Mouse (Mus musculus) limb, embryonic 15.5 days (tissue): Measurements from ENCODE around the gene Tra2a. TPM values are rescaled to one million over a fixed set of nuclear protein-coding genes. Genes with fewer than 3 reads are reported as not detected.

Experiments
- ATAC-seq: fragments of 200-750 bp; cut with Nextera tagmentation; 2 replicates; pipeline ENCODE4 v1.8.0; 2017; ENCODE audit warnings: low read depth, moderate TSS enrichment; ENCODE audit not compliant: insufficient number of reproducible peaks, low FRiP score, low TSS enrichment
- H3K27ac ChIP-seq: fragments of 300-500 bp; sonication (generic); 2 replicates; pipeline ENCODE4 v1.5.1; 2015; ENCODE audit warnings: moderate library complexity, mild to moderate bottlenecking, inconsistent platforms
- H3K27me3 ChIP-seq: fragments of 300-500 bp; sonication (generic); 2 replicates; pipeline ENCODE4 v1.6.1; 2015; ENCODE audit warnings: inconsistent platforms
- H3K36me3 ChIP-seq: fragments of 300-500 bp; sonication (generic); 2 replicates; pipeline ENCODE4 v1.6.1; 2015; ENCODE audit warnings: inconsistent platforms
- H3K4me1 ChIP-seq: fragments of 300-500 bp; sonication (generic); 2 replicates; pipeline ENCODE4 v1.6.1; 2015; ENCODE audit warnings: inconsistent platforms
- H3K4me2 ChIP-seq: fragments of 300-500 bp; sonication (generic); 2 replicates; pipeline ENCODE4 v1.6.1; 2015; ENCODE audit warnings: mild to moderate bottlenecking, inconsistent platforms
- H3K4me3 ChIP-seq: fragments of 300-500 bp; sonication (generic); 2 replicates; pipeline ENCODE4 v1.5.1; 2015; ENCODE audit warnings: mild to moderate bottlenecking, inconsistent platforms
- H3K9ac ChIP-seq: fragments of 300-500 bp; sonication (generic); 2 replicates; pipeline ENCODE4 v1.6.1; 2015; ENCODE audit warnings: inconsistent platforms
- H3K9me3 ChIP-seq: fragments of 300-500 bp; sonication (generic); 2 replicates; pipeline ENCODE4 v1.6.1; 2016; ENCODE audit warnings: inconsistent platforms
- WGBS: fragments of 180-500 bp; shearing (Covaris S2); methylation state at CpG from one replicate; pipeline ENCODE4 v1.1.7; 2015; 5-methylcytosine and 5-hydroxymethylcytosine counted together
- polyA plus RNA-seq: library from polyadenylated mRNA; unstranded; fragments of >200 nt; fragmentation: Nextera tagmentation; extraction: Ambion mirVana; gene quantifications from 2 replicates; pipeline ENCODE4 v1.2.1, GENCODE M21; 2015

Tra2a gene
- polyA plus RNA-seq, 1 experiment from 2014 or later = 98.3 TPM

DNA sequence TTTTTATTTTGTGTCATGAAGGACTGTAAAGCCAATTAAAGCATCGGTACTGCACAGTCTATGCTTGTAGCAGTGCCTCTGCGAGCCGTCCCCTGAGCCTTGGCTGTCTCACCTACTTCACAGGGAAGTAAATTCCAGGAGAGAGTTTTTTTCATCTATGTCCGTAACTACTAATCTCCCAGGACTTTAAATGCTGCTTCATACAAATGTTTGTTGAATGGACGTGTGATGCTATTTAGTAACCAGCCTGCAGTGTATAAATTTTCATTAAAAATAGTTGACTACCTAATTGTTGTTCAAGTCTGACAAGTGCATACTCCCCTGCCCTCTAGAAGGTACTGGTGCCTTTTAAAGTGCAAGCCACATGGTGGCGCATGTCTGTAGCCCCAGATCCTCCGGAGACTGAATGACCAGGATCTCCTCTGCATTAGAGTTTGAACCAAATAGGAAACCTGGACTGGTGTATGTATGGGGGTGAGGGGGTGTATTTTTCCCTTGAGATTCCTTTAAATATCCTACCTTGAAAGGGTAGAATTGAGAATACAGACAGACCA is 35.6 kb downstream of the Tra2a start:
- 7% methylated on average over 7 of the region's 7 CpGs for WGBS
- Histone ChIP-seq H3K27me3 (no peaks in the 10 kb centered on the region), H3K36me3 (no peaks in the 10 kb centered on the region), H3K4me2 (no peak overlapping the region), H3K4me1 (peaks cover 4% of the 10 kb centered on the region; the same call in 1 of the 2 replicates), H3K27ac (no peak overlapping the region), H3K9ac (no peak overlapping the region), H3K4me3 (no peak overlapping the region), H3K9me3 (no peaks in the 10 kb centered on the region)
- no peak for ATAC-seq

DNA sequence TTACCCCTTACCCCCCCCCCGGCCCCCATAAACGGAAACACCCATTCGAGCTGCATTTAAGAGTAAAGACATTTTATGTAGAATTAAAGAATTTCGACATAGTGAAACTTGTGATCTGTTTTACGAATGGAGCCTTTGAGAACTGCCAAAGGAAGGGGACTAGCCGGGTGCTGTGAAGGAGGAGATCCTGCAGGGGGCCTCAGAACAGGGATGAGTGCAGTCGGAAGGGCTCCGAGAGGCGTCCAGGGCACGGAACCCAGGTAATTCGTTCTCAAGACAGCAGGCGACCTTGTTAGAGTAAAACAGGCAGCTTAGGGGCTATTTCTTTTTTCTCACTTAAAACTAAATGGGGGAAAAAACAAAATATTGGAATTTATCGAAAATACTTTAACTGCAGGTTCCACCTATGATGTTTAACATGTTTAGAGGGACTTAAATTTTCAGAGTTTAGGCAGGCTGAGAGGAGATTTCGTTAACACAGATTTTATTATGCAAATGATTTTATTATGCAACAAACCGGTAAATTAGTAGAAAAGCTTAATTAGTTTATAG is 36.6 kb downstream of the Tra2a start:
- H3K4me1 ChIP-seq = peaks cover 4% of the 10 kb centered on the region; the same call in 1 of the 2 replicates
- H3K4me3 ChIP-seq = 0 out of 2 replicates have a peak overlapping the region, but pooled peaks have one; percentile 8
- H3K9ac ChIP-seq = no peak overlapping the region
- H3K27me3 ChIP-seq = no peaks in the 10 kb centered on the region
- WGBS = 6% methylated on average over 15 of the region's 15 CpGs
- H3K36me3 ChIP-seq = no peaks in the 10 kb centered on the region
- H3K27ac ChIP-seq = no peak overlapping the region
- H3K9me3 ChIP-seq = no peaks in the 10 kb centered on the region
- ATAC-seq = no peak
- peak overlapping the region; percentile 29; the same call in 1 of the 2 replicates for H3K4me2 ChIP-seq

DNA sequence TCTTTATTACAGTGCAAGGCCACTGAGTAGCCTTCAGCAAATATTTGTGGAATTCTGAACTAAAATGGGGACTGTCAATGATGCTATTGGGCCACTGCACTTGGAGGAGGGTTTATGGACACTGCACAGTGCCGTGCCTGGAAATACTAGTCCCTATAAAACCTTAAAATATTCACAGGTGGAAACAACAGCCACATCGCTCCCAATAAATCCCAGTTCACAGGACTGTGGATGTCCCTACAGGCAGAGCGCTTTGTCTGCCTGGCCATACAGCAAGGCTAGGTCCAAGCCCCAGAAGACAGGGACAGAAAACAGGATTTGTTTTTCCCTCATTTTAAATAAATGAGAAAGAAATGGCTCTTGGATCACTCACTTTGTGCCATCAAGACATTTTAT is 38.1 kb downstream of the Tra2a start:
- Histone ChIP-seq H3K9ac (no peak overlapping the region), H3K9me3 (no peaks in the 10 kb centered on the region), H3K4me3 (no peak overlapping the region), H3K27ac (no peak overlapping the region), H3K4me2 (no peak overlapping the region), H3K36me3 (no peaks in the 10 kb centered on the region), H3K4me1 (peaks cover 4% of the 10 kb centered on the region; the same call in 1 of the 2 replicates), H3K27me3 (no peaks in the 10 kb centered on the region)
- WGBS = 49% methylated on average over 3 of the region's 3 CpGs
- ATAC-seq = no peak

DNA sequence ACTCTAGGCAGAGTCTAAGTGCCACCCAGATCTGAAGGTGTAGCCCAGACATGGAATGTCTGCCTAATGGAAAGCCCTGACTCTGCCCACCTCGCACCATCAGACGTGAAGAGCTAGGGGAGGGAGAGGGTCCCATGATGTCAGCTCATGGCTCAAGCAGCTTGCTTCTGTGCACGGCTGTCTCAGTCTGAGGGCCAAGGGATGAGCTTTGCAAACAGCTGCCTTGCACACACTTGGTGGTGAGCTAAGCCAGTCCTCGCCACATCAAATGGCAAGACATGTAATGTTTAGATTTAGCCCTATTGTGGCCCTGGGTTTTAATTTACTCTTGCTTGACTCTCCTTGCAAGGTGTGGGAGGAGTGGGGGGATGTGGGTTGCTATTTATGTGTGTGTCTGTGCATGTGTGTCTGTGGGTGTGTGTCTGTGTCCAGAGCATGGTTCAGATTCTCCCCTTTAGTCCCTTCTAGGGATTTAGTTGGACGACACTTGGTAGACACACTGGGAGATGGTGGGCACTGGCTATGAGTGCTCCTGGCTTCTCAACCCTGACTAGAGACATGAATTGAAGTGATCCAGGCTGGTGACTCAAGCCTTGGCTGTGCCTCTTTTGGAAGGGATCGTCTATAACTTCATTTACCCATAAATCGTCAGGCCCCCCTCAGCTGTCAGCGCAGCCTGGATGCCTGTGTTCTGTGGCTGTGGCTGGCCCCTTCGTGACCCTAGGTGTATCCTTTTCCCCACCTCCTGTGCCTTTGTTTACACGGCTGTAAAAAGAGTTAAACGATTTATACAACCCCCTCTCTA is 38.7 kb downstream of the Tra2a start:
- Histone ChIP-seq H3K36me3 (no peaks in the 10 kb centered on the region), H3K9ac (no peak overlapping the region), H3K4me3 (no peak overlapping the region), H3K4me2 (no peak overlapping the region), H3K4me1 (peaks cover 4% of the 10 kb centered on the region; the same call in 1 of the 2 replicates), H3K27me3 (no peaks in the 10 kb centered on the region), H3K27ac (no peak overlapping the region), H3K9me3 (no peaks in the 10 kb centered on the region)
- 41% methylated on average over 11 of the region's 11 CpGs for WGBS
- ATAC-seq = no peak

DNA sequence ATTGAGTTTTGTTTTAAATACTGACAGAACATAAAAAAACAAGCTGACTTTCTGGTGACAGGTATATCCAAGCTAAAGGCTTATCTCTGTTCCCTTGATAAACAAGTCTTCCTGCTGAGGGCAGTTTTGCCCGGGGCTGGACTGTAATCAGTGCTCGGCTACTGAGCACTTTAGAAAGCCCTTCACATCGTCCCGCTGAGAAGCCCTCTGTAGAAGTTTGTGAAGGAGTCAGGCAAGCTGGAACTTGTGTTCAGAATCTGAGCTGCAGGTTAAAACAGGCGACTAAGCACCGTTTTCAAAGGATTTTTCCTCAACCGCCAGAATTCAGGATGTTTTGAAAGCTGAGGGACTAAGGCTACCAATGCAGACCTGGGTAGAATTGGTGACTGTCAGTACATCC is 41.9 kb downstream of the Tra2a start:
- WGBS = 6% methylated on average over 7 of the region's 7 CpGs
- Histone ChIP-seq H3K27ac (no peak overlapping the region), H3K9me3 (no peaks in the 10 kb centered on the region), H3K27me3 (no peaks in the 10 kb centered on the region), H3K9ac (no peak overlapping the region), H3K4me3 (no peak overlapping the region), H3K4me1 (peaks cover 3% of the 10 kb centered on the region; the same call in 1 of the 2 replicates), H3K36me3 (no peaks in the 10 kb centered on the region), H3K4me2 (no peak overlapping the region)
- no peak for ATAC-seq

DNA sequence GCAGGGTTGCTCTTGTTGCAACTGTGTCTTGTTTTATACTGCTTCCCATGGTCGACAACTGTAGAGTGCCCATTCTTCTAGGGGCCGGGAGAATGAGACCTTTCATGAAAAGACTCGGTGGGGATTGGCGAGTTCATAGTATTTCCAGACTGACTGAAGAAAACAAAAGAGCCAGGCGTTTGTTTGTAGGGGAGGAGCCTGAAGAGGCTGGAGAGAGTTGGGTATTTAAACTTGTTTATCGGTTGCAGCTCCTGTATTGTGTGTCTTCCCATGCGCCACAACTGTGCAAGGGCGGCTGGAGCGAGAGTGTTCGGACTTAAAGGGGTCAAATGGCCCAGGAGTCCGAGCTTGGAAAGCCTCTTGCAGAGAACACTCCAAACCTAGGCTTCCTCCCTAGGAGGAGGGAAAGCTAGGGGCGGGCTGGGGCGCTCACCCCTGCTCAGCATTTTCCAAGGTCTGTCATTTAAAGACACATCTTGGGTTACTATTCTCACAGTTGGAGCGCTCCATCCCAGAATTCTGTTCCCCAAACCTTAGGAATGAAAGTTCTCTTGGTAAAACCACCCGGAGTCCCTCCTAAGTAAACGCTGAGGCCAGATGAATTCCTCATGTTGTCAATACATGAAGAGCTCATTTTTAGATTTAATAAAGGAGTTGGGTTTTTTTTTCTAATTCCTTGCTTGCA is 43.8 kb downstream of the Tra2a start:
- ATAC-seq = no peak
- Histone ChIP-seq H3K4me2 (peak overlapping the region; percentile 12; the same call in 1 of the 2 replicates), H3K4me1 (peaks cover 3% of the 10 kb centered on the region; the same call in 1 of the 2 replicates), H3K36me3 (no peaks in the 10 kb centered on the region), H3K9ac (no peak overlapping the region), H3K4me3 (no peak overlapping the region), H3K27ac (no peak overlapping the region), H3K9me3 (no peaks in the 10 kb centered on the region), H3K27me3 (no peaks in the 10 kb centered on the region)
- 9% methylated on average over 16 of the region's 16 CpGs for WGBS

DNA sequence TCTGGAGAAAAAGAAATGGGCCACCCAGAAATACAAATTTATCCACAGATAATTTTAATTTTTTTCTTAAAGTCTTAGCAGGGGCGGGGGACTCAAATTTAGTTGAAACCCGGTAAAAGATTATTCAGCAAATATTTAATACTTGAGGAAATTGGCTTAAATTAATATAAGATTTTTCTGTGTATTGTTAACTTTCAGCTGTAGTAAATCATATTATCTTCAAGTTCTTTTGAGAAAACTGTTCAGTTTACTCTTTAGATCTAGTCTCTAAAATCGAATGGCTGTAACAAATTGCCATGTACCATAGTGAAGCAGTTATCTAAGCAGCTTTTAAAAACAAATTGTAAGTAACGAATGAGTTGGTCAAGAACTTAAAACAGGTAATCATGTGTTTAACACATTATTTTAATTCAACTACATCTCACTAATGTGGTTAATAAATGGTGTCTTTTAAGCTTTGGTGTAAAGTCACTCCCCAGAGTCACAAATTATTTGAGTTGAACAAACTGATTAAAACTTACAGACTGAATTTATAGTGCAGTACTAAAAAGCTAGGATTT is 44.8 kb downstream of the Tra2a start:
- Histone ChIP-seq H3K4me3 (no peak overlapping the region), H3K27me3 (no peaks in the 10 kb centered on the region), H3K27ac (no peak overlapping the region), H3K9ac (no peak overlapping the region), H3K4me2 (no peak overlapping the region), H3K36me3 (no peaks in the 10 kb centered on the region), H3K9me3 (no peaks in the 10 kb centered on the region), H3K4me1 (peaks cover 3% of the 10 kb centered on the region; the same call in 1 of the 2 replicates)
- WGBS = 19% methylated on average over 4 of the region's 4 CpGs
- no peak for ATAC-seq

DNA sequence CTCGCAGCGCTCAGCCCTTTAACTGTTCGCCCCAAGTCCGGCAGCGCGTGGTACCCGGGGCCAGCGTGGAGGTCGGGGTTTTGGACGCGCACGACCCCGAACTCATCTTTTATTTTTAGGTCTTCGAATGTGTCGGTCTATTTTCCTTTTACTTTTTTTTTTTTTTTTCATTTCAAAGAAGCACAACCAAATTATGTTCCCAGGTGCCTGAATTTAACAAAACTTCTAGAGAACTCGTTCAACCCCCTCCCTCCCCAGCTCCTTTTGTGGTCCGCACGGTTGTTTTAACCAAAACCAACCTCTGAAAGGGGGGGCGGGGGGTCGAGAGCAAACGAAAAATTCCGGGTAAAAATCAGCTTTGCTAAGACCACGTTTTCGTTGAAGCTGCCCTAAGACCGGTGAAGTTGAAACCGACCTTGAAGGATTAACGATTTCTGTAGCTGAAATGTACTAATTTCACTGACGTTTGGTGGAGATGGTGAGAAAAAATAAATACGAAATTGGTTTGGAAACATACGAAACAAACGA is 45.5 kb downstream of the Tra2a start:
- WGBS = under 1% methylated on average over 31 of the region's 31 CpGs
- H3K4me3 ChIP-seq = peak overlapping the region; percentile 56
- H3K4me2 ChIP-seq = peak overlapping the region; percentile 82
- H3K36me3 ChIP-seq = no peaks in the 10 kb centered on the region
- no peaks in the 10 kb centered on the region for H3K9me3 ChIP-seq
- H3K27me3 ChIP-seq = no peaks in the 10 kb centered on the region
- no peak for ATAC-seq
- no peak overlapping the region for H3K27ac ChIP-seq
- H3K4me1 ChIP-seq = peaks cover 6% of the 10 kb centered on the region
- H3K9ac ChIP-seq = no peak overlapping the region

DNA sequence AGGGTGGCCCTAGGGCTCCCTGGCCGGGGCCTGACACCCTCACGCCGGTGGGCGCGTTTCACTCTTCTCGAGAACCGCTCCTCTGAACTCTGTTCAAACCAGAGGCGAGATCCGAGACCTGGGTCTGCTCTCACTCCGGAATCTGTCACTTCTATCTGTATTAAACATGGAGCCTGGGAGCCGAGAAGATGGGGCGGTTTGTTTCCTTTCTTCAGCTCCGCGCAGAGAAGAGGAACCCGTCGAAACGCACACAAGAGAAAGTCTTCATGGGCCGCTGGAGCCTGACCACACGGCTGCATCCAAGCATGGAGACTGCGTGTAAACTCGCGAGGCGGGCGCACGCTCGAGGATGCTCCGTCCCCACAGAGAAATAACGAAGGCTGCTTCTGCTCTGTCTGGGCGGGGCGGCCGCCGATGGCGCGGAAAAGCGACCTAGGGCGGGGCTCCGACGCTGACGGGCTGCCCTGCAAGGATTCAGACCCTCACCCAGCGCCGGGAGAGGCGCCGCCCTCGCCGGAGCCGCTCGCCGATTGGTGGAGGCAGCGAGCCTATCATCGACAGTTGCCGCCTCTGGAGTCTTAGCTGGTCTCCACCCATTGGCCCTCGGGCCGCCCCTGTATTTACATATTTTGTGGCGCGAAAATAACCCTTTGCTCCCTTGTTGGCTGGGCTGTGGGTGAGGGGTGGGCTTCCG is 46.1 kb downstream of the Tra2a start:
- Histone ChIP-seq H3K27me3 (no peaks in the 10 kb centered on the region), H3K36me3 (no peaks in the 10 kb centered on the region), H3K27ac (peak overlapping the region; percentile 91), H3K4me3 (peak overlapping the region; percentile 56), H3K4me2 (peak overlapping the region; percentile 82), H3K4me1 (peaks cover 12% of the 10 kb centered on the region), H3K9ac (peak overlapping the region; percentile 33; the same call in 1 of the 2 replicates), H3K9me3 (no peaks in the 10 kb centered on the region)
- WGBS = under 1% methylated on average over 56 of the region's 56 CpGs
- ATAC-seq = peak; percentile 93

DNA sequence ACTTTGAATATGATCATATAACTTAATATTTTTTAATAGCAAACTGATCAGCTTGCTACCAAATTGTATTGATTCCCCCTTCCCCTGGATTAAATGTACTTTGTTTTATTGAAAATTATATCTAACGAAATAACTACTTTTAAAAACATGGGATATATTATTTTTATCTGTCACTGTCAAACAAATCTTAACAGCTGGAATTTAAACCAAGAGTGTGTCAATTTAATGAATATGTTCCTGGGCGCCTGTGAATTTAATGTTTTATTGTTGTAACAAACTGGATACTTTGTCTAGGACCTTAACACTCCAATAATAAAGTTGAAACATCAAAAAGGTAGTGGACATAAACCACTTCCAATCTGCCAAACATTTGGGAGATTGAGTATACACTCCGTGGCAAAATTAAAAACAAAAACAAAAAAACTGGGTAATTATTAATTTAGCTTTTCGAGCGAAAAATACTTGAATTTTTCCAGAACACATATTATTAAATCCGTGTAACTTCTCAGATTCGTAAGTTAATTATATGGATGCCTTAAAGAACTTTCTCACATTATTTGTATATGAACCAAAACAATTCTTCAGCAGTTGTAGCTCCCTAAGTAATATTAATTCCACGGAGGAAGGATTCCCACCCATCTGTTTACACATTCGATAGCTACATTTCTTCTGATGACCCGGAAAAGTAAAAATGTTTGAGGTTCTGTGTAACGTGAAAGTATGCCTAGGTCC is 46.9 kb downstream of the Tra2a start:
- H3K4me3 ChIP-seq = peak overlapping the region; percentile 56
- peak overlapping the region; percentile 82 for H3K4me2 ChIP-seq
- H3K4me1 ChIP-seq = peaks cover 19% of the 10 kb centered on the region
- no peaks in the 10 kb centered on the region for H3K27me3 ChIP-seq
- H3K36me3 ChIP-seq = no peaks in the 10 kb centered on the region
- no peaks in the 10 kb centered on the region for H3K9me3 ChIP-seq
- H3K27ac ChIP-seq = peak overlapping the region; percentile 91
- 0 out of 2 replicates have a peak overlapping the region, but pooled peaks have one; percentile 33 for H3K9ac ChIP-seq
- 8% methylated on average over 11 of the region's 11 CpGs for WGBS
- no peak for ATAC-seq
